Mouse (Mus musculus): ENCODE results near the gene Timp2.

DNA sequence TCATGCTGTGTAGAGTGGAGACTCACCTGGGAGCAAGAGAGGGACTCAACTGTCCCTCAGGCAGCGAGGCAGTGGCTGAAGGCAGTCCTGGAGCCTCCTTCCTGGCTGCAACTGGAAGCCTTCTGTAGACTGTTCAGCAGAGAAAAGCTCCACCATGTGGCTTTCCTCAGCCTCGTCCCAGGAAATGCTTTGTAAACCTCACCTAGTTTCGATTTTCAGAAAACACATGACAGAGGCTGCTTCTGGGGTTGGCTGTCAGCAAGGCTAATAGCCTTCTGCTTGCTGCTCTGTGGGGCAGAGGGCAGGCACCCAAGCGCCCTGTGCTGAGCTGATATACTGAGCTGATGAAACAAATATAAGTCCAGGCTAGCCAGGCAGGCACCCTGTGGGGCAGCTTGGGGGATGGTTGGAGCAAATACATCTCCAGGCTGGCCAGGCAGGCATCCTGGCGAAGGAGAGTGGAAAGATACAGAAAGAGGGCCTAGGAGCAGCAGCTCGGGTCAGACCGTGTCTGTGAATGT, 46.3 kb upstream of the Timp2 start, which contains the start of gene Lgals3bp:
- TF ChIP-seq CTCF (IDR thresholded peaks at IDR 0.05; ENCODE audit: low read depth, low read length) (no peak), POLR2A (IDR thresholded peaks at IDR 0.05; ENCODE audit: borderline replicate concordance, low read depth, low read length) (no peak)

Data from bone marrow macrophage, adult 2 months (primary cell).